In genomic region chr17:26113181-26113948, GRCm38 (mm10) we compare ENCODE assay signal across 8 mouse cellular contexts. TPM values are rescaled to one million over a fixed set of nuclear protein-coding genes. Genes with fewer than 3 reads are reported as not detected.
A peak's percentile ranks its signal among the peaks of the same experiment; 100 is the strongest.
DNase-seq lines count a peak whose midpoint lies in the region; ATAC-seq and TF ChIP-seq lines count a peak whose summit lies in the region.

TSS of gene Tmem8 (plus strand) at chr17:26113299.

- peak within 1 kb of the TSS; percentile 24 to 67 (median 61) for H3K4me3 ChIP-seq in CH12.LX (replicated peaks in 1 of 3; ENCODE audit: low read depth in 2 of 3, low read length in 2 of 3, poor library complexity in 1 of 3)
- peak within 1 kb of the TSS; percentile 91 for H3K4me3 ChIP-seq in forebrain, embryonic 10.5 days
- peak within 1 kb of the TSS; percentile 74 for H3K4me3 ChIP-seq in layer of hippocampus, adult 2 months
- H3K4me3 ChIP-seq in lung, embryonic 16.5 days (ENCODE audit: low read length), result peak within 1 kb of the TSS; percentile 72
- H3K4me3 ChIP-seq in olfactory bulb, adult 2 months (ENCODE audit: insufficient read depth, low read depth, low read length), result peak within 1 kb of the TSS; percentile 59

- dilution Hi-C loops in CH12.LX (cut with MboI; ENCODE audit: extremely low pct_ligation_motif_present, extremely low pct_unique_long_range_greater_than_20kb, low sequenced_read_pairs), result no loop called here

- peak within 1 kb of the TSS; percentile 58 for H3K9ac ChIP-seq in CH12.LX (ENCODE audit: insufficient read depth, low read depth)
- peak within 1 kb of the TSS; percentile 75 for H3K9ac ChIP-seq in lung, embryonic 16.5 days (ENCODE audit: low read length)

- H3K9me3 ChIP-seq in CH12.LX (replicated peaks; ENCODE audit: low read length), result no peaks in the 10 kb centered on the region
- no peaks in the 10 kb centered on the region for H3K9me3 ChIP-seq in forebrain, embryonic 10.5 days
- H3K9me3 ChIP-seq in lung, embryonic 16.5 days (ENCODE audit: control insufficient read depth, low read length), result no peaks in the 10 kb centered on the region

- peak; percentile 53; the same call in 1 of the 2 replicates for TF ChIP-seq POLR2A in CH12.LX (IDR thresholded peaks at IDR 0.05; ENCODE audit: low read depth, low read length)
- peak; percentile 47 for TF ChIP-seq POLR2A in olfactory bulb, adult 2 months (IDR thresholded peaks at IDR 0.05; ENCODE audit: insufficient read depth, low read depth, low read length)

- no peaks in the 10 kb centered on the region for H3K79me2 ChIP-seq in CH12.LX (replicated peaks; ENCODE audit: control insufficient read depth, extremely low read depth, insufficient read depth, poor library complexity, severe bottlenecking)

- H3K27me3 ChIP-seq in CH12.LX (replicated peaks), result peaks cover 71% of the 10 kb centered on the region
- H3K27me3 ChIP-seq in forebrain, embryonic 10.5 days (ENCODE audit: poor library complexity, severe bottlenecking), result peaks cover 85% of the 10 kb centered on the region
- H3K27me3 ChIP-seq in lung, embryonic 16.5 days (ENCODE audit: control insufficient read depth, insufficient read depth, low read depth, low read length), result peaks cover 66% of the 10 kb centered on the region

- TF ChIP-seq CTCF in CH12.LX (conservative IDR thresholded peaks at IDR 0.05 in 1 of 2, IDR thresholded peaks at IDR 0.05 in 1 of 2; ENCODE audit: low read depth in 2 of 2, low read length in 2 of 2), result peak in 1 of 2 experiments; percentile 41; a peak in 2 of 4 replicates
- TF ChIP-seq CTCF in layer of hippocampus, adult 2 months (conservative IDR thresholded peaks at IDR 0.05), result peak; percentile 69
- TF ChIP-seq CTCF in olfactory bulb, adult 2 months (IDR thresholded peaks at IDR 0.05; ENCODE audit: insufficient read depth, low read depth, low read length), result peak; percentile 18; the same call in 1 of the 2 replicates

- under 1% methylated on average over 63 of the region's 75 CpGs for WGBS in forebrain, embryonic 10.5 days
- WGBS in lung, embryonic 16.5 days, result under 1% methylated on average over 57 of the region's 75 CpGs
- under 1% methylated on average over 72 of the region's 75 CpGs for WGBS in olfactory bulb, adult 2 months

- no peaks in the 10 kb centered on the region for H3K36me3 ChIP-seq in CH12.LX (replicated peaks in 1 of 2; ENCODE audit: control insufficient read depth in 1 of 2, insufficient read depth in 1 of 2, low read length in 1 of 2)
- H3K36me3 ChIP-seq in forebrain, embryonic 10.5 days (replicated peaks), result no peaks in the 10 kb centered on the region
- no peaks in the 10 kb centered on the region for H3K36me3 ChIP-seq in lung, embryonic 16.5 days (ENCODE audit: control insufficient read depth, insufficient read depth, low read length)

- H3K4me1 ChIP-seq in CH12.LX (ENCODE audit: control insufficient read depth in 1 of 2, insufficient read depth in 2 of 2), result peaks cover 2 to 23% of the 10 kb centered on the region in 2 experiments; a peak in 2 of 4 replicates
- H3K4me1 ChIP-seq in forebrain, embryonic 10.5 days, result peaks cover 35% of the 10 kb centered on the region
- peaks cover 5% of the 10 kb centered on the region; the same call in 1 of the 2 replicates for H3K4me1 ChIP-seq in lung, embryonic 16.5 days (replicated peaks; ENCODE audit: control insufficient read depth, insufficient read depth, low read length)
- H3K4me1 ChIP-seq in olfactory bulb, adult 2 months (ENCODE audit: control insufficient read depth, insufficient read depth, low read length), result peaks cover 8% of the 10 kb centered on the region

- 0 out of 2 replicates have a peak, but pooled peaks have one; percentile 40 for TF ChIP-seq EP300 in CH12.LX (IDR thresholded peaks at IDR 0.05; ENCODE audit: low read length)

- TF ChIP-seq RAD21 in CH12.LX (IDR thresholded peaks at IDR 0.05; ENCODE audit: low read depth, low read length), result no peak

- in situ Hi-C loops in CH12.LX (cut with MboI; ENCODE audit: low pct_ligation_motif_present, low pct_unique_long_range_greater_than_20kb, low sequenced_read_pairs), result no loop called here

- peak within 1 kb of the TSS; percentile 88 for H3K4me2 ChIP-seq in CH12.LX (ENCODE audit: insufficient read depth, low read depth, poor library complexity, severe bottlenecking)
- peak within 1 kb of the TSS; percentile 98 for H3K4me2 ChIP-seq in lung, embryonic 16.5 days (ENCODE audit: low read depth, low read length)

- peak; percentile 73 for ATAC-seq in lung, embryonic 16.5 days (ENCODE audit: low read depth)

- peak; percentile 58 for DNase-seq in CH12.LX (ENCODE audit: extremely low read depth)
- DNase-seq in brain, adult 2 months (ENCODE audit: low read depth, low spot score), result peak; percentile 77
- DNase-seq in forebrain, embryonic 10.5 days (ENCODE audit: extremely low spot score, low spot score), result peak; percentile 62
- peak; percentile 53 for DNase-seq in heart, postnatal 4 days
- DNase-seq in layer of hippocampus, adult 2 months (ENCODE audit: low spot score in 2 of 2), result peak in 1 of 2 experiments; percentile 54
- DNase-seq in thymus, postnatal 10 days (ENCODE audit: low spot score in 2 of 2), result peak; percentile 52 to 74

- peak within 1 kb of the TSS; percentile 59 for H3K27ac ChIP-seq in CH12.LX (ENCODE audit: insufficient read depth, low read depth)
- H3K27ac ChIP-seq in forebrain, embryonic 10.5 days, result peak within 1 kb of the TSS; percentile 83
- H3K27ac ChIP-seq in layer of hippocampus, adult 2 months, result peak within 1 kb of the TSS; percentile 93
- no peak within 1 kb of the TSS for H3K27ac ChIP-seq in lung, embryonic 16.5 days (ENCODE audit: low read length)
- H3K27ac ChIP-seq in olfactory bulb, adult 2 months (ENCODE audit: insufficient read depth, low read depth, low read length), result peak within 1 kb of the TSS; percentile 38; the same call in 1 of the 2 replicates

TF ChIP-seq in CH12.LX, 34 proteins besides CTCF, POLR2A, EP300 and RAD21 (continues in another document):
- TF ChIP-seq KAT2A (IDR thresholded peaks at IDR 0.05; ENCODE audit: insufficient replicate concordance, low read length), result no peak
- no peak for TF ChIP-seq CHD2 (IDR thresholded peaks at IDR 0.05; ENCODE audit: low read length)
- TF ChIP-seq MAX (IDR thresholded peaks at IDR 0.05; ENCODE audit: low read length), result peak; percentile 41; the same call in 1 of the 2 replicates
- no peak for TF ChIP-seq TBP (conservative IDR thresholded peaks at IDR 0.05; ENCODE audit: low read depth, low read length)
- peak; percentile 87 for TF ChIP-seq ELF1 (IDR thresholded peaks at IDR 0.05; ENCODE audit: low read depth, low read length)
- no peak for TF ChIP-seq MEF2A (IDR thresholded peaks at IDR 0.05; ENCODE audit: borderline replicate concordance, low read depth, low read length)
- no peak for TF ChIP-seq CHD1 (IDR thresholded peaks at IDR 0.05; ENCODE audit: low read depth, low read length)
- peak; percentile 60; the same call in 1 of the 2 replicates for TF ChIP-seq UBTF (IDR thresholded peaks at IDR 0.05; ENCODE audit: low read depth, low read length)
- TF ChIP-seq NRF1 (IDR thresholded peaks at IDR 0.05; ENCODE audit: low read depth, low read length), result 0 out of 2 replicates have a peak, but pooled peaks have one; percentile 12
- TF ChIP-seq RCOR1 (conservative IDR thresholded peaks at IDR 0.05; ENCODE audit: low read depth, low read length), result peak; percentile 82
- TF ChIP-seq USF2 (conservative IDR thresholded peaks at IDR 0.05; ENCODE audit: low read depth, low read length), result no peak
- no peak for TF ChIP-seq IRF4 (IDR thresholded peaks at IDR 0.05; ENCODE audit: low read depth, low read length)
- TF ChIP-seq NELFE (IDR thresholded peaks at IDR 0.05; ENCODE audit: low read depth, low read length), result peak; percentile 39
- TF ChIP-seq POLR2AphosphoS2 (IDR thresholded peaks at IDR 0.05; ENCODE audit: low read depth, low read length), result no peak
- no peak; the same call in 1 of the 2 replicates for TF ChIP-seq MXI1 (IDR thresholded peaks at IDR 0.05; ENCODE audit: low read depth, low read length)
- no peak for TF ChIP-seq TCF12 (IDR thresholded peaks at IDR 0.05; ENCODE audit: low read depth, low read length)
- no peak; the same call in 1 of the 2 replicates for TF ChIP-seq HCFC1 (IDR thresholded peaks at IDR 0.05; ENCODE audit: low read depth, low read length)
- no peak for TF ChIP-seq MAFK (IDR thresholded peaks at IDR 0.05; ENCODE audit: insufficient replicate concordance, low read length)
- 0 out of 2 replicates have a peak, but pooled peaks have one; percentile 27 for TF ChIP-seq BHLHE40 (IDR thresholded peaks at IDR 0.05; ENCODE audit: low read depth, low read length)
- no peak for TF ChIP-seq ETS1 (conservative IDR thresholded peaks at IDR 0.05; ENCODE audit: low read depth, low read length)
- no peak for TF ChIP-seq SMC3 (IDR thresholded peaks at IDR 0.05; ENCODE audit: low read depth, low read length)
- TF ChIP-seq MAZ (IDR thresholded peaks at IDR 0.05; ENCODE audit: low read depth, low read length), result 0 out of 2 replicates have a peak, but pooled peaks have one; percentile 24
- TF ChIP-seq PAX5 (IDR thresholded peaks at IDR 0.05; ENCODE audit: low read length), result no peak
- TF ChIP-seq GABPA (IDR thresholded peaks at IDR 0.05; ENCODE audit: insufficient replicate concordance, low read depth, low read length), result no peak
- no peak for TF ChIP-seq ZMIZ1 (IDR thresholded peaks at IDR 0.05; ENCODE audit: low read depth, low read length)
- no peak for TF ChIP-seq JUN (IDR thresholded peaks at IDR 0.05; ENCODE audit: insufficient read depth, low read depth, low read length)
- no peak for TF ChIP-seq ZNF384 (IDR thresholded peaks at IDR 0.05; ENCODE audit: low read depth, low read length)
- TF ChIP-seq ZKSCAN1 (IDR thresholded peaks at IDR 0.05; ENCODE audit: borderline replicate concordance, low read depth, low read length), result no peak
- TF ChIP-seq ZC3H11A (IDR thresholded peaks at IDR 0.05; ENCODE audit: low read depth, low read length), result no peak
- TF ChIP-seq USF1 (IDR thresholded peaks at IDR 0.05; ENCODE audit: low read depth, low read length), result no peak
- no peak for TF ChIP-seq MYC (IDR thresholded peaks at IDR 0.05; ENCODE audit: low read depth, low read length)
- TF ChIP-seq E2F4 (IDR thresholded peaks at IDR 0.05; ENCODE audit: insufficient replicate concordance, low read depth, low read length), result 0 out of 2 replicates have a peak, but pooled peaks have one; percentile 18

RNA-seq across cellular contexts. Expression of gene Tmem8, which starts in this region (rescaled TPM):
- 2.3 and 3.6 TPM in 2 replicates for total RNA-seq in CH12.LX (2012; rRNA removed)
- total RNA-seq in CH12.LX (2014; rRNA removed), result 1.8 and 2.8 TPM in 2 replicates
- 3.9 and 4.6 TPM in 2 replicates for polyA plus RNA-seq in CH12.LX (2012; ENCODE audit: insufficient read length, low read depth)
- polyA plus RNA-seq in forebrain, embryonic 10.5 days (2016; fragmentation: Nextera tagmentation; extraction: Ambion mirVana), result 1.7 and 1.8 TPM in 2 replicates
- 1 to 10 TPM; 1.4 to 1.7 TPM for total RNA-seq in heart, postnatal 4 days (2021)
- 10 to 100 TPM; 14.1 to 14.2 TPM for total RNA-seq in layer of hippocampus, adult 2 months (2021)
- 2.2 and 3.0 TPM in 2 replicates for polyA plus RNA-seq in lung, embryonic 16.5 days (2015; fragmentation: Nextera tagmentation; extraction: Ambion mirVana)
- polyA plus RNA-seq in olfactory bulb, adult 2 months (2012; ENCODE audit: insufficient read depth, insufficient read length, low replicate concordance, missing spikeins), result not detected in 2 replicates
